Mouse (Mus musculus) olfactory bulb, adult 2 months (tissue): ENCODE measurements around the gene Zcchc7. TPM values are rescaled to one million over a fixed set of nuclear protein-coding genes. Genes with fewer than 3 reads are reported as not detected.

Source experiments
- H3K27ac ChIP-seq: fragments of 200-500 bp; 2 replicates; pipeline ENCODE4 v1.5.1; 2012; ENCODE audit warnings: low read depth, low read length; ENCODE audit not compliant: insufficient read depth
- H3K4me1 ChIP-seq: fragments of 200-500 bp; 2 replicates; pipeline ENCODE4 v1.6.1; 2012; ENCODE audit warnings: low read length; ENCODE audit not compliant: control insufficient read depth, insufficient read depth
- H3K4me3 ChIP-seq: fragments of 200-500 bp; 2 replicates; pipeline ENCODE4 v1.5.1; 2012; ENCODE audit warnings: mild to moderate bottlenecking, low read depth, low read length, moderate library complexity; ENCODE audit not compliant: insufficient read depth
- CTCF ChIP-seq: fragments of 200-500 bp; IDR thresholded peaks from 2 replicates; pipeline ENCODE4 v1.5.1; 2012; ENCODE audit warnings: low read depth, mild to moderate bottlenecking, low read length, moderate library complexity; ENCODE audit not compliant: insufficient read depth
- POLR2A ChIP-seq: fragments of 200-500 bp; IDR thresholded peaks from 2 replicates; pipeline ENCODE4 v1.6.1; 2012; ENCODE audit warnings: mild to moderate bottlenecking, low read depth, low read length, moderate library complexity; ENCODE audit not compliant: insufficient read depth
- WGBS: fragments of 180-500 bp; shearing (Covaris S2); methylation state at CpG from one replicate; pipeline ENCODE4 v1.1.7; 2018; 5-methylcytosine and 5-hydroxymethylcytosine counted together
- polyA plus RNA-seq: library from polyadenylated mRNA; stranded (reverse); fragments of >200 nt; gene quantifications from 2 replicates; pipeline ENCODE4 v1.2.4, GENCODE M21; 2012; ENCODE audit warnings: low replicate concordance; ENCODE audit not compliant: missing spikeins, insufficient read depth, insufficient read length

Gene Zcchc7
- polyA plus RNA-seq, 1 experiment = not detected

- WGBS = 77% methylated on average over 6 of the region's 6 CpGs
- Histone ChIP-seq H3K27ac (no peak overlapping the region), H3K4me1 (no peaks in the 10 kb centered on the region), H3K4me3 (no peak overlapping the region)
- TF ChIP-seq CTCF = no peak
- TF ChIP-seq POLR2A = no peak
Observed at GRCm38 (mm10) chr4:44886143-44886542, 130.5 kb downstream of the Zcchc7 start.

- 84% methylated on average over 6 of the region's 6 CpGs for WGBS
- H3K4me1 ChIP-seq = no peaks in the 10 kb centered on the region
- no peak overlapping the region for H3K27ac ChIP-seq
- no peak overlapping the region for H3K4me3 ChIP-seq
- TF ChIP-seq CTCF (no peak), POLR2A (no peak)
Observed at GRCm38 (mm10) chr4:44891344-44891743, 135.7 kb downstream of the Zcchc7 start.

- no peak overlapping the region for H3K4me3 ChIP-seq
- H3K4me1 ChIP-seq = no peaks in the 10 kb centered on the region
- H3K27ac ChIP-seq = no peak overlapping the region
- 53% methylated on average over 11 of the region's 11 CpGs for WGBS
- TF ChIP-seq POLR2A (no peak), CTCF (no peak)
Observed at GRCm38 (mm10) chr4:44905651-44906271, 150.1 kb downstream of the Zcchc7 start.

- no peak overlapping the region for H3K27ac ChIP-seq
- no peaks in the 10 kb centered on the region for H3K4me1 ChIP-seq
- WGBS = 68% methylated on average over 4 of the region's 4 CpGs
- TF ChIP-seq CTCF = no peak
- TF ChIP-seq POLR2A = no peak
- H3K4me3 ChIP-seq = no peak overlapping the region
Observed at GRCm38 (mm10) chr4:44906399-44906798, 150.7 kb downstream of the Zcchc7 start.

GRCm38 (mm10) chr4:44910065-44910464 lies 154.4 kb downstream of the Zcchc7 start:
- TF ChIP-seq POLR2A (no peak), CTCF (no peak)
- Histone ChIP-seq H3K27ac (no peak overlapping the region), H3K4me1 (no peaks in the 10 kb centered on the region), H3K4me3 (no peak overlapping the region)
- 55% methylated on average over 2 of the region's 2 CpGs for WGBS

GRCm38 (mm10) chr4:44910857-44911256 lies 155.2 kb downstream of the Zcchc7 start:
- WGBS = 75% methylated on average over 2 of the region's 2 CpGs
- TF ChIP-seq CTCF (no peak), POLR2A (no peak)

GRCm38 (mm10) chr4:44917312-44917848 lies 161.7 kb downstream of the Zcchc7 start:
- no peaks in the 10 kb centered on the region for H3K4me1 ChIP-seq
- TF ChIP-seq POLR2A (no peak), CTCF (no peak)
- H3K4me3 ChIP-seq = no peak overlapping the region
- WGBS = 69% methylated on average over 5 of the region's 5 CpGs
- H3K27ac ChIP-seq = no peak overlapping the region

More at GRCm38 (mm10) chr4:44910857-44911256, 155.2 kb downstream of the Zcchc7 start:
- no peaks in the 10 kb centered on the region for H3K4me1 ChIP-seq
- no peak overlapping the region for H3K4me3 ChIP-seq
- no peak overlapping the region for H3K27ac ChIP-seq

GRCm38 (mm10) chr4:44917907-44918306 lies 162.2 kb downstream of the Zcchc7 start:
- Histone ChIP-seq H3K4me1 (no peaks in the 10 kb centered on the region), H3K27ac (no peak overlapping the region), H3K4me3 (no peak overlapping the region)
- TF ChIP-seq CTCF = no peak
- 49% methylated on average over 3 of the region's 3 CpGs for WGBS

- H3K4me3 ChIP-seq = no peak overlapping the region
- WGBS = 65% methylated on average over 5 of the region's 5 CpGs
- TF ChIP-seq CTCF (no peak), POLR2A (no peak)
- no peaks in the 10 kb centered on the region for H3K4me1 ChIP-seq
- no peak overlapping the region for H3K27ac ChIP-seq
Observed at GRCm38 (mm10) chr4:44920831-44921230, 165.2 kb downstream of the Zcchc7 start.
